Mouse (Mus musculus): ENCODE measurements around the gene Zfp59.
"Not testable (repeated sequence)": the region's sequence is repeated elsewhere in the genome, so short reads cannot be mapped to it uniquely, and the experiment has no call there.

Zfp59 gene

GRCm38 (mm10) chr7:27838323-27839249 lies at the start of gene Zfp59:
Zfp59 (plus strand) TSS chr7:27838607.
- peak; percentile 89 for DNase-seq (ENCODE audit: low spot score in 2 of 2)

GRCm38 (mm10) chr7:27789306-27789705 lies 49.1 kb upstream of the Zfp59 start:
- DNase-seq (ENCODE audit: low spot score in 2 of 2): no peak

- DNase-seq (ENCODE audit: low spot score in 2 of 2): not testable (repeated sequence)
Observed at GRCm38 (mm10) chr7:27793865-27794264, 44.5 kb upstream of the Zfp59 start.

GRCm38 (mm10) chr7:27794566-27794965 lies 43.8 kb upstream of the Zfp59 start:
- DNase-seq (ENCODE audit: low spot score in 2 of 2): no peak

- DNase-seq (ENCODE audit: low spot score in 2 of 2): no peak
Observed at GRCm38 (mm10) chr7:27797906-27798811, 40.2 kb upstream of the Zfp59 start.

- DNase-seq (ENCODE audit: low spot score in 2 of 2): no peak
Observed at GRCm38 (mm10) chr7:27801137-27801536, 37.3 kb upstream of the Zfp59 start.

- no peak for DNase-seq (ENCODE audit: low spot score in 2 of 2)
Observed at GRCm38 (mm10) chr7:27802986-27803385, 35.4 kb upstream of the Zfp59 start.

GRCm38 (mm10) chr7:27804297-27805030 lies 33.9 kb upstream of the Zfp59 start:
- DNase-seq (ENCODE audit: low spot score in 2 of 2): peak; percentile 42 to 76

DNA sequence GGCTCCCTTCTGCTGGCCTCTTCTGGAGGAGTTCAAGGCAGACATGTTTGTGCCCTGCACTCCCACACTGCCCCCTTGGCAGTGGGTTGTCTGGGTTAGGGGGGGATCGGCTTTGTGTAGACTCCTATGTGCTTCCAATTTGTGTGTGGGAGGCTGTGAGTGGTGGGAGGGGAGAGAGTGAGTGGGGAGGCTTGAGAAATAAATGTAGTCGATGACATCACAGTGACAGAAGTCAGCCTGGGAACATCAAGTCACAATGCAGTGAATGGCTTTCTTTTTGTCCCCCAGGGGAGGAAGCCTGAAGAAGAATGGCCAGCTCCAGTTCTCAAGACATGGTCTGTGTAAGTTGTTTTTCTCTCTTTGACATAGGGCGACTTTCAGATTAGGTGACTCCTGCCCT lies 31.5 kb upstream of the Zfp59 start, which contains the start of gene Zfp626:
Gene Zfp626, plus strand, starts transcription at position 301 of the 400 bp plus-strand sequence.
- DNase-seq (ENCODE audit: low spot score in 2 of 2): not testable (repeated sequence)

GRCm38 (mm10) chr7:27807305-27807704 lies 31.1 kb upstream of the Zfp59 start:
- DNase-seq (ENCODE audit: low spot score in 2 of 2): not testable (repeated sequence)

- DNase-seq (ENCODE audit: low spot score in 2 of 2): no peak
Observed at GRCm38 (mm10) chr7:27818526-27819110, 19.8 kb upstream of the Zfp59 start.

- DNase-seq (ENCODE audit: low spot score in 2 of 2): no peak
Observed at GRCm38 (mm10) chr7:27822611-27823010, 15.8 kb upstream of the Zfp59 start.

DNA sequence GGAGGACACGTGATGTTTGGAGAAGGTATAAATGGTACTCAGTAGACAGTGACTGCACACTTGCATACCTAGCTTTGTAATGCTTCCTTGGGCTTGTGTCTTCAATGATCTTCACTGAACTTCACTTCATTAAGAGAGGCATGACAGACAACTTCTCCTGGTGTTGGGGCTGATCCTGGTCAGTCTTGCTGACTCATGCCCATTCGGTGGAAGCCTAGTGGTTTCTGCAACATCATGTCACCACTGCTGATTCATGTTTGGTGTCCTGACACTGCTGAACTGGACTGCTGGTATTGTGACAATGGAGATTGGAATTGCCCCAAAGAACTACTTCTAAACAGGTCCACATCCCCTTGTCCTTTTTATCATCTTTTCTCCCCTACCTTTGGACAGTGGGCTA lies 4.3 kb upstream of the Zfp59 start:
- DNase-seq (ENCODE audit: low spot score in 2 of 2): no peak

- no peak for DNase-seq (ENCODE audit: low spot score in 2 of 2)
Observed at GRCm38 (mm10) chr7:27837896-27838295, 511 bp upstream of the Zfp59 start.

DNA sequence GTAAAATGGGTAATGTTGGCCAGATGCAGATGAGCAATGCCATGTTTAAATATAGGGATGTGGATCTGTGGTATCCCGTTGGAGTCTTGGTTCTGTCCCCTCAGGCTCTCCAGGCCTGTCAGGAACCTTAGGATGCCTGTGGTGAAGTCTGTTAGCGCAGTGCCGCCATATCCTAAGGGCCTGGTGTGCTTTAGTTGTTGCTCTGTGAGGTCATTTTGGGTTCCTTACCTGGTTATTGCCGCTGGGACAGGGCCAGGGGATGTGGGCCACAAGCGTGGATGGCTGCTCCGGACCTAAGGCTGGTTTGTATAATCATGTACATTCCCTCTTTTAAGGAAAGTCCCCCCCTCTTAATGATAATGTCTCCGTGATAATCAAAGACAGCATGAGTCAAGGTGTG lies 1.2 kb downstream of the Zfp59 start:
- no peak for DNase-seq (ENCODE audit: low spot score in 2 of 2)

DNA sequence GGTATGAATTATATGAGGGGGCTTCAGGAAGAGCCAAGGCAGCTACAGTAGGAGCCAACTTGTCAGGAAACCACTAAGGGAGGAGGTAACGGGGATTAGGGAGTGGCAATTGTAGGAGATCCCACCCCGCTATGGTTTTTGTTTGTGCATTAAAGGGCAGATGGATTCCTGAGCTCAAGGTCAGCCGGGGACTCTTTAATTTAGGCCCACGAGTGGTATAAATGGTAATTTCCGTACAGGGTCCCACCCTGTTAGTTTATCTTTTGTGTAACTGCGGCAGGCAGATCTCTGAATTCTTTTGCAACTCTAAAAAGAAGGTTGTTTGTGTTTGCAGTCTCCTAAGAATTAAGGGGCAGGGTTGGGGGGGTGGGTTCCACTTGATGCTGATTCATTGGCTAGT lies 1.7 kb downstream of the Zfp59 start:
- DNase-seq (ENCODE audit: low spot score in 2 of 2): no peak

DNA sequence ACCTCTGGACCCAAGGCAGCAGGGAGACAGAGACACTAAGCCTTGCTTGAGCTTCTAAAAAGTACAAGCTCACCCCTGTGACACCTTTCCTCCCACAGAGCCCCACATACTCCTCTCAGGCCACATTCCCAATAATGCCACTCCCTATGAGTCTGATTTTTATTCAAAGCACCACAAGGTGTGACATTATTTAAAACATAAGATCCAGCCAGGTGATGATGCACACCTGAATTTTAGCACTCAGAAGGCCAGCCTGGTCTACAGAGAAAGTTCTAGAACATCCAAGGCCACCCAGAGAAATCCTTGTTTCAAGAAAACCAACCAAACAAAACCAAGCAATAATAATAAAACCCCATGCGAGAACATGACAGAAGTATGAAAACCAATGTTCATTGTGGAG lies 18.8 kb downstream of the Zfp59 start, which contains the start of gene Zfp607a:
Gene Zfp607a, plus strand, starts transcription at position 301 of the 400 bp plus-strand sequence.
- DNase-seq (ENCODE audit: low spot score in 2 of 2): no peak

GRCm38 (mm10) chr7:27859301-27860251 lies 21.2 kb downstream of the Zfp59 start:
- no peak for DNase-seq (ENCODE audit: low spot score in 2 of 2)

- peak; percentile 47 to 57 for DNase-seq (ENCODE audit: low spot score in 2 of 2)
Observed at GRCm38 (mm10) chr7:27860396-27861235, 22.2 kb downstream of the Zfp59 start.
